Mouse (Mus musculus): ENCODE results near the gene Gm14409. TPM values are rescaled to one million over a fixed set of nuclear protein-coding genes. Genes with fewer than 3 reads are reported as not detected.
"Not testable (repeated sequence)": the region's sequence is repeated elsewhere in the genome, so short reads cannot be mapped to it uniquely, and the experiment has no call there.

Gene Gm14409
- polyA plus RNA-seq (2012; fragmentation: generic; extraction: Trizol), result 0.07 TPM

DNA sequence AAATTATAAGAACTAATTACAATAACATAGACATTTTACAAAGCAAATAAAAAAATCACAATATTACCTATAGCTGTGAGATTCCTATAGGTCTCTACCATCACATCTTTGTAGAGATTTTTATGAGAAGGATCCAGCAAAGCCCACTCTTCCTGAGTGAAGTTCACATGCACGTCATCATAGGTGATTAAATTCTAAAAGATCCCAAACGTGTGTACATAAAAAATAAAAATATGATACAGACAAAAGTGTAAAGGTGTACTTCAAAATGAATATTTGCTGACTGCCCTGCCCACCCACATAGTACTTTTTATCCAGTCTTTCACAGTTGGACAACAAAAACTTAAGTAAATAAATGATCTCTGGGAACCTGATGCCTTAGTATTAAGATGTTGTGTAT, at the start of gene Gm14409:
Gene Gm14409 (minus strand): TSS at position 101 of the 400 bp plus-strand sequence.
- H3K27me3 ChIP-seq (ENCODE audit: control insufficient read depth, insufficient read depth, insufficient read length), result not testable (repeated sequence)

DNA sequence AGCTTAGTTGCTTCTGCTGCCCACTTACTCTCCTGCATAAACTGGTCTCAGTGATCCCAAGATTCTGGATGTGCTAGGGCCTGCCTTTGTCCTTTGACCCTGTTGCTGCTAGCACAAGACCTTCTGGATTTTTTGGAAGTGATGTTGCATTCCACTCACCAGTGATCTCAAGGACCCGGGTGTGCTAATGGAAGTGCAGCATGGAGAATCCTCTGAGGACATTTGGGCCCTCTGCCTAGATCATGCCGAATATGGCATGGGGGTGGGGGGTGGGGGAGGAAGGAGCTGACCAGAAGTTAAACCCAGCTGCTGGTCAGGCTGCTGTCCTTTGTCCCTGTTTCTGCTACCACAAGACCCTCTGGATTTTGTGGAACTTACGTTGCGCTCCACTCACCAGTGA, 42.8 kb upstream of the Gm14409 start:
- not testable (repeated sequence) for H3K79me2 ChIP-seq (ENCODE audit: control insufficient read depth, insufficient read depth); H3K4me2 ChIP-seq (ENCODE audit: low read depth); H3K36me3 ChIP-seq (ENCODE audit: control insufficient read depth, insufficient read depth); H3ac ChIP-seq (ENCODE audit: control insufficient read depth, insufficient read length); H3K27me3 ChIP-seq (ENCODE audit: control insufficient read depth, insufficient read depth, insufficient read length); H3K4me3 ChIP-seq

More for the DNA sequence above, at the start of gene Gm14409:
- not testable (repeated sequence) for H3K79me2 ChIP-seq (ENCODE audit: control insufficient read depth, insufficient read depth); H3ac ChIP-seq (ENCODE audit: control insufficient read depth, insufficient read length); H3K4me2 ChIP-seq (ENCODE audit: low read depth); H3K4me3 ChIP-seq; H3K36me3 ChIP-seq (ENCODE audit: control insufficient read depth, insufficient read depth)

DNA sequence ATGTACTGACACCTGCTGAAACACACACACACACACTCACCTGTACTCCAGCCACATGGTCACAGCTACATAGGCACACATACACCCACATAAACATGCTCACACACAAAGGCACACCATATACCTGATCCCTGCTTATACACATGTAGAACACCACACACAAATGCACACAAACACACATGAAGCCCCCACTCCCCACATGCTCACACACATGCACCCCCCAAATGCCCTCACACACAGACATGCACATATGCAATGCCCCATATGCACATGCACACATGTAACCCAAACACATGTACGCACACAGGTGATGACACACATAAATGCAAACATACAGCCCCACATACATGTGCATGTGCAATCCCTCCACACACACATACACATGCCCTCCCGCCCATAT, 38.1 kb upstream of the Gm14409 start:
- not testable (repeated sequence) for H3K4me3 ChIP-seq; H3K79me2 ChIP-seq (ENCODE audit: control insufficient read depth, insufficient read depth); H3K36me3 ChIP-seq (ENCODE audit: control insufficient read depth, insufficient read depth); H3ac ChIP-seq (ENCODE audit: control insufficient read depth, insufficient read length); H3K27me3 ChIP-seq (ENCODE audit: control insufficient read depth, insufficient read depth, insufficient read length); H3K4me2 ChIP-seq (ENCODE audit: low read depth)

DNA sequence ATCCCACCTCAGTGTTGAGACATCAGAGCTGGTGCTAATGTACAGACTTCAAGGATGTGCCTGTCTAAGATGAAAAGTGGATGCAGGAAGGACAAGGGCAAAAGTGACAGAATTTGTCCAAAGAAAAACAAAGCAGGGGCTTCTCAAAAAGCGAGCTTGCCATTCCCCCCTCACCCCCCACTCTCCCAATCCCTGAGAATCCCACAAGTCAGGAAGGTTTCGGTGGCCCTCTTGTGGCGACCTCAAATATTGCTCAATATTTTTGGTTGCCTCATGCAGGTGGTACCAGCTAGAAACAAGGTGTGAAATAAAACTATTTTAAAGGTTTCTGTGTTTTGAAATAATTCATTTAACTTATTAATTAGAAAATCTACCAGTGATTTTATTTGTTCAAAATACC, 16.9 kb upstream of the Gm14409 start:
- H3ac ChIP-seq (ENCODE audit: control insufficient read depth, insufficient read length); H3K4me3 ChIP-seq; H3K27me3 ChIP-seq (ENCODE audit: control insufficient read depth, insufficient read depth, insufficient read length); H3K36me3 ChIP-seq (ENCODE audit: control insufficient read depth, insufficient read depth); H3K79me2 ChIP-seq (ENCODE audit: control insufficient read depth, insufficient read depth); H3K4me2 ChIP-seq (ENCODE audit: low read depth): not testable (repeated sequence)

DNA sequence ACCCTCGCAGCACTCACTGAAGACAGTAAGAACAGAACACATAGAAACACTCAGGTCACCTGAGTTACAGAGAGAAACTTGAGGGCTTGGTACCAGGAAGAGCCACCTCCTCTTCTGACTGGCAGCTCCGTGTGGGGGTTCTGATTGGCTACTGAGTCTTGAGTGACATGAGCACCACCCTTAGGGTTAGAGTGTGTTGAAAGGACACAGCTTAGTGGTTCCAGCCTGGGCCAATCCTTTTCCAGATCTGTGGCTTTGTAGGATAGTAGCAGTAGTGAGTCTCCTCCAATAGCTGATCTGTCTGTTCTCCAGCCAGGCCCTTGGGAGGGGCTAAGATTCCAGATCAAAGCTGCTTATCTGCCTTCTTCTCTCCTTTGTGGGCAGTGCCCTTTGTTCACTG, 10.9 kb upstream of the Gm14409 start:
- not testable (repeated sequence) for H3K4me3 ChIP-seq; H3ac ChIP-seq (ENCODE audit: control insufficient read depth, insufficient read length); H3K27me3 ChIP-seq (ENCODE audit: control insufficient read depth, insufficient read depth, insufficient read length); H3K36me3 ChIP-seq (ENCODE audit: control insufficient read depth, insufficient read depth); H3K79me2 ChIP-seq (ENCODE audit: control insufficient read depth, insufficient read depth); H3K4me2 ChIP-seq (ENCODE audit: low read depth)

DNA sequence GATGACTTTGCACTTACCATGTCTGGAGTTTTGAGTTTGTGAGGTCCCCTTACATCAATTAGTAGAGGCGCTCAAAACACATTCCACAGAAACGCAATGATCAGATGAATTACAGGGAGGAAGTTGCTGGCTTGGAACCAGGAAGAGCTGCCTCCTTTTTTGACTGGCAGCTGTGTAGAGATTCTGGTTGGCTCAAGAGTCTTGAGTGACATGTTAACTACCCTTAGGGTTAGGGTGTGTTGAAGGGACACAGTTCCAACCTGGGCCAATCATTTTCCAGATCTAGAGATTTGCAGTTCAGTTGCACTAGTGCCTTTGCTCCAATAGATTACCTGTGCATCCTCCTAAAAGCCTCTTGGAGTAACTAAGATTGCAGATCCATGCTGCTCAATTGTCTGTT, 5.4 kb upstream of the Gm14409 start:
- H3K4me3 ChIP-seq; H3K79me2 ChIP-seq (ENCODE audit: control insufficient read depth, insufficient read depth); H3K27me3 ChIP-seq (ENCODE audit: control insufficient read depth, insufficient read depth, insufficient read length); H3K36me3 ChIP-seq (ENCODE audit: control insufficient read depth, insufficient read depth); H3ac ChIP-seq (ENCODE audit: control insufficient read depth, insufficient read length); H3K4me2 ChIP-seq (ENCODE audit: low read depth): not testable (repeated sequence)

DNA sequence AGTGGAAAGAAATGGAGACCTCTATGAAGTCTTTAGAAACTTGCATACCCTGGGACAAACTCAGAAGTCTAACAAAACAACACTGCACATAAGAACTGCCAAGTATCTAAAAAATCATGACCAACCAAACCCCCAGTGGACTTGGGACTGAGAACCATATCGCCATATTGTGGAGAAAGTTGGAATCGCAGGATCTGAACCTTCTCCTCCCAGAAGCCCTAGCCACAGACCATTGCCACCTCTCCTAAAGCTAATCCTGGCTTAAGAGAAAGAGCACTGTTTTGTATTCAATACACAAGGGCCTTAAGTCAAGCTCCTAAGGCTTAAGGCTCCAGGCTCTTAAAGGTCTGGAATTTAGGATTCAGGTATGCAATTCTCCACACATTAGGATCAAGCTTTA, 19.4 kb downstream of the Gm14409 start:
- H3K27me3 ChIP-seq (ENCODE audit: control insufficient read depth, insufficient read depth, insufficient read length); H3K4me3 ChIP-seq; H3K36me3 ChIP-seq (ENCODE audit: control insufficient read depth, insufficient read depth); H3ac ChIP-seq (ENCODE audit: control insufficient read depth, insufficient read length); H3K4me2 ChIP-seq (ENCODE audit: low read depth); H3K79me2 ChIP-seq (ENCODE audit: control insufficient read depth, insufficient read depth): not testable (repeated sequence)

DNA sequence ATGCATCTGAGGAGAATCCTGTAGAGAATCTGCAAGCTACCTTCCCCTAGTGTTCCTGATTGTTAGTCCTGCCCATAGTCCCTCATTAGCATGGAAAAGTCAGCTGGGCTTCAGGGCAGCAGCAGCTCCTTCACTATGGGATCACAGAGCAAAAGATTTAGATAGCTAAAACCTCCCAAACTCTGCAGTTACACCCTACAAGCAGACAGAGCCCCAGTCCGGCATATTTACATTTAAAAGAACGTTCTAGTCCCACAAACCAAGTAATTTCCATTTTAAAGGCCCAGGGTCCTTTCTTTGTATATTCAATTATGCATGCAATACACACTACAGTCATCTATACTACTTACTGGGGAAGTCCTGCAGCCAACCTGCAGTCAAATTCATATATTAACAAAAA, 36.4 kb downstream of the Gm14409 start:
- H3K4me3 ChIP-seq; H3K27me3 ChIP-seq (ENCODE audit: control insufficient read depth, insufficient read depth, insufficient read length); H3ac ChIP-seq (ENCODE audit: control insufficient read depth, insufficient read length); H3K79me2 ChIP-seq (ENCODE audit: control insufficient read depth, insufficient read depth); H3K36me3 ChIP-seq (ENCODE audit: control insufficient read depth, insufficient read depth); H3K4me2 ChIP-seq (ENCODE audit: low read depth): not testable (repeated sequence)

Other genes starting within 250 kb of the Gm14409 start
- 0.05 TPM for gene Gm14401, start 192.7 kb downstream of the Gm14409 start, polyA plus RNA-seq (2012; fragmentation: generic; extraction: Trizol)
- gene Gm14410, start 60.6 kb downstream of the Gm14409 start, polyA plus RNA-seq (2012; fragmentation: generic; extraction: Trizol), result 8.1 TPM
- 0.02 TPM for gene Gm14412, start 57.3 kb upstream of the Gm14409 start, polyA plus RNA-seq (2012; fragmentation: generic; extraction: Trizol)
- 1.5 TPM for gene Gm14418, start 131.3 kb upstream of the Gm14409 start, polyA plus RNA-seq (2012; fragmentation: generic; extraction: Trizol)
- 1.5 TPM for gene Zfp970, start 197.7 kb upstream of the Gm14409 start, polyA plus RNA-seq (2012; fragmentation: generic; extraction: Trizol)
- 0.90 TPM for gene Gm14403, start 231.2 kb upstream of the Gm14409 start, polyA plus RNA-seq (2012; fragmentation: generic; extraction: Trizol)